Mouse (Mus musculus): ENCODE measurements around the gene Prune1.

Prune1 gene

GRCm38 (mm10) chr3:95276428-95276934 lies 5.4 kb downstream of the Prune1 start:
- no peak for DNase-seq

DNA sequence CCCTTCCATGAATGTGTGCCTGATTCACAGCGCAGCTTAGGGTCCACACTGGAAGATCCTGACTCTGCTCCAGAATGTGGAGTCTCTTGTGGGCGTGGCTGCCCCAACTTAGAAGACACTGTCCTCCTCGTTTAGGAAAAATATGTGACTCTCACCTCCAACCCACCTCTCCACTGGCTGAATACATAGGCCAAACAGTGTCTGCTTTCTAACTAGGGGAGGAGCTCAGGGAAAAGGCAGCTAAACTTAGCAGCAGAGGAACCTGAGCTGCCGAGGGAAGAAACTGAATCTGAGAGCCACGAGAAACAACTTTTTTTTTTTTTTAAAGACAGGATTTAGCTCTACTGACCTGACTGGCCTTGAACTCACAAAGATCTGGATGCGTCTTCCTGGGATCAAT lies 6.7 kb downstream of the Prune1 start:
- no peak for DNase-seq

DNA sequence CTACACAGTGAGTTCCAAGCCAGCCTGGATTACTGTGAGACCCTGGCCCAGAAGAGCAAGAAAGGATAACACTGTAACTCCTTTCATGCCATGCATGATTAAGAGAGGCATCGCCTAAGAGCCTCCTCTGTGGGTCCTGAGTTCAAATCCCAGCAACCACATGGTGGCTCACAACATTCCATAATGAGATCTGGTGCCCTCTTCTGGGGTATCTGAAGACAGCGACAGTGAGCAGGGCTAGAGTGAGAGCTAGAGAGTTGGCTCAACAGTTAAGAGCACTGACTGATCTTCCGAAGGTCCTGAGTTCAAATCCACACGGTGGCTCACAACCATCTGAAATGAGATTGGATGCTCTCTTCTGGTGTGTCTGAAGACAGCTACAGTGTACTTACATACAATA lies 7.4 kb downstream of the Prune1 start:
- no peak for DNase-seq

DNA sequence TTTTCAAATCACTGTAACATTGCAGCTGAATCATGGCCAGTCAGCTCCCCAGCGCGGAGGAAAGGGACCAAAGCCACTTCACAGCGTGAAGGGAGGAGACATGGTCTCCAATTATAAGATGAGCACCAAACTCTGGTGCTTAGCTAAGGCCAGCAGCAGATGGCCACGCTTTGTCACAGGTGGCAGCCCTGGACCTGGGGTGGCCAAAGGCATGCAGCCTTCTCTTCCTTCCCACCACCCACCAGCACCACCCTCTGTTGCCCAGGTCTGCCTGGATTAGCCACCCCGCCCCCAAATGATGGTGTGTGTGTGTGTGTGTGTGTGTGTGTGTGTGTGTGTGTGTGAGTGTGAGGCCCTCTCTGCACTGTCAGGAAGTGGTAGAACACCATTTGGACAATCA lies 8.4 kb downstream of the Prune1 start:
- DNase-seq = no peak

- DNase-seq = no peak
Measured at GRCm38 (mm10) chr3:95270766-95271364, 11.0 kb downstream of the Prune1 start.

DNA sequence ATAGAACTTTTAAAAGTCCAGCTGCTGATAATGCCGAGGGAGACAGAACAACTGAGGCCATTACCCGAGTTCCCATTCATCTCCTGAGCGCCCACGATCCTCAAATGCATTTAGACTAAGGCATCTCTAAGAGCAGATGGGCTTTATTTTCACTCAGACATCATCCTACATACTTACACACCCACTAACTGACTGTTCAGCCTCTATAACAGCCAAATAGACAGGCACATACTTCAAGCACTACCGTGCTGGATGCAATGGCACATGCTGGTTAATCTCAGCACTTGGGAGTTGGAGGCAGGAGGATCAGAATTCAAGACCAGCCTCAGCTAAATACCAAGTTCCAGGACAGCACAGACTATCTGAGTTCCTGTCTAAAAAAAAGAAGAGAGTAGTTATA lies 12.1 kb downstream of the Prune1 start:
- no peak for DNase-seq

DNA sequence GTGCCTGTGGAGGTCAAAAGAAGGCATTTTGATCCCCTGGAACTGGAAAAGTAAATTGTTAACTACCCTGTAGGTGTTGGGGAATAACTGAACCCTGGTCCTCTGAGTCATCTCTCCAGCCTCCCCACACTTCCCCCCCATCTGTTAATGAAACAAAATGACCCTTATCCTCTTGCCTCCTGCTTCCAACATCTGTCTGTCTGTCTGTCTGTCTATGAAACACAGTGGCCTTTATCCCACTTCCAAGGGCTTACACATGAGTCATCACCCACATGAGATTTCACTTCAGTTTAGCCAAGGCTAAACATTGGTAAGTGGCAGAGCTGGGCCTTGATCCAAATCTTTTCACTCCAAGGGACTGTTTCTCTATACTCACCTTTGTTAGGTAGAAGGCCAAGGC lies 14.0 kb downstream of the Prune1 start:
- peak in 1 of 2 experiments; percentile 42 for DNase-seq

GRCm38 (mm10) chr3:95266052-95266451 lies 15.8 kb downstream of the Prune1 start:
- DNase-seq = no peak

DNA sequence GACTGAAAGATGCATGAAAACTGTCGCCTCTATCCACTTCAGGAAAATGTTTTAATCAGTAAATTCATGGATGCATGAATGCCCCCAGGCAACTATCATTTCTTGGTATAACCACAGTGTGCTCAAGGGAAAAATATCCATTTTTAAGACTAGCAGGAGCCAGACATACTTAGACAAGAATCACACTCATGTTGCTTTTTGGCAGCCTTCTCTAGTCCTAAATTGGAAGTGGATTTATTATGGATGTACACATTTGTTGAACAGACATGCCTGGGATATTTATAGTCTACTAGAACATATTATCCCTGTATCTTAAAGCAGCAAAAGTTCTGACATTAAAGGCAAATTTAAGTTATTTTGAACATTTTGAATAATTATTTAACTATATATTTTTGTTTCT lies 17.2 kb downstream of the Prune1 start:
- no peak for DNase-seq

GRCm38 (mm10) chr3:95263089-95263739 lies 18.7 kb downstream of the Prune1 start:
- peak; percentile 91 to 93 for DNase-seq

GRCm38 (mm10) chr3:95261975-95262374 lies 19.9 kb downstream of the Prune1 start:
- DNase-seq = no peak

DNA sequence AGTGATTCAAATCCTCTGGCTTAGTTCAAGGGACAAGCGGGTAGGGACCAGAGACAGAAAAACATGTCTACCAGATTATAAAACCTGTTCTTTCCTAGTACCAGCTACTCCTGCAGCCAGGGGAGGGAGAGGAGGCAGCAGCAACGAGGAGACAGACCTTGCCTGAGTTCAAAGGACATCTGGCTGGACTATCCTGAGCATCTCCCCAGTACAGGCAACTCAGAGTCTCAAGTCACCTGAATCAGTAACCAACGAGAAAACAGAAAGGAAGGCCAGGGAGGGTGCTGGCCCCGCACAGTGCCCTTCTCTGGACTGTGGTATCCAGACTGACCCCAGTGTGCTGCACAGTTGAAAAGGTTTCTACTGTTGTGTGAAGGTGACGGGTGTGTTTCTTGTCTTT lies 24.9 kb downstream of the Prune1 start:
- DNase-seq = peak in 1 of 2 experiments; percentile 35

GRCm38 (mm10) chr3:95250783-95251424 lies 31.0 kb downstream of the Prune1 start, which contains the start of gene Bnipl:
TSS of gene Bnipl (minus strand) at chr3:95251193.
- DNase-seq = no peak

DNA sequence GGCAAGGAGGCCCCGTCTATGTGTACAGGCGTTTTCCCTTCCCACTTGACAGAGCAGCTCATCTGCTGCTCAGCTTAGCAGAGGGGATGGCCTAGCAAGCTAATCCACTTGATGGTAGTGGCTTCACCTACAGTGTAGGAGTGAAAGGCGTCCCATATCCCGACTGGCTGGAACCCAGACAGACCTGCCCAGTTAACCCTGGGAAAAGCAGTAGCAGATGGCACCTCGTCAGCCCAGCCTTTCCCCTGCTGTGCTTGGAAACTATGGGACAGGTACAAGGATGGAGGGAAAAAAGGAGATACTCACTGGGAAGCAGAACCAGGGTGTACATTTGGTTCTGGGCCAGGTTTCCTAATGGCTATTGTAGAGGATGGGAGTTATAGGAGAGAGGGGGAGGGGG lies 31.5 kb downstream of the Prune1 start:
- DNase-seq = no peak

- no peak for DNase-seq
Measured at GRCm38 (mm10) chr3:95247660-95248336, 34.1 kb downstream of the Prune1 start.

GRCm38 (mm10) chr3:95246465-95247231 lies 35.2 kb downstream of the Prune1 start:
- peak in 1 of 2 experiments; percentile 53 for DNase-seq

DNA sequence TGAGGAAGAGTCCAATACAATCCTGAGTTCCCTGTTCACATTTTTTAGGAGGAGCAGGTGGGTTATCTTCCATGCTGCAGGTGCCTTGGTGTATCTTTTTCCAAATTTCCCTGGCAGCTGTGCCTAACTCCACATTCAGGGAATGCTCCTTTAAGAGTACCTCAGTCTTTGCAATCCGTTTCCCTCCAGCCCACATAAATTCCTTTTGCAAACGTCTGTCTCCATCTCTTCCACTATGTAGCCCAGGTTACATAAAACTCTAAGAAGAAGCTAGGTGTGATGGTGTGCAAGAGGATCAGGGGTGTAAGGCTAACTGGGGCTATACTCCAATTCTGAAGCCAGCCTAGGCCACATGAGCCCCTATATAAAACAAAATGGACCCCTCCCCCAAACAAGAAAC lies 38.8 kb downstream of the Prune1 start:
- no peak for DNase-seq

- no peak for DNase-seq
Measured at GRCm38 (mm10) chr3:95241498-95241897, 40.4 kb downstream of the Prune1 start, which contains the start of gene Gm128. TSS of gene Gm128 (minus strand) at chr3:95241598.

- DNase-seq = no peak
Measured at GRCm38 (mm10) chr3:95240900-95241299, 41.0 kb downstream of the Prune1 start.

DNA sequence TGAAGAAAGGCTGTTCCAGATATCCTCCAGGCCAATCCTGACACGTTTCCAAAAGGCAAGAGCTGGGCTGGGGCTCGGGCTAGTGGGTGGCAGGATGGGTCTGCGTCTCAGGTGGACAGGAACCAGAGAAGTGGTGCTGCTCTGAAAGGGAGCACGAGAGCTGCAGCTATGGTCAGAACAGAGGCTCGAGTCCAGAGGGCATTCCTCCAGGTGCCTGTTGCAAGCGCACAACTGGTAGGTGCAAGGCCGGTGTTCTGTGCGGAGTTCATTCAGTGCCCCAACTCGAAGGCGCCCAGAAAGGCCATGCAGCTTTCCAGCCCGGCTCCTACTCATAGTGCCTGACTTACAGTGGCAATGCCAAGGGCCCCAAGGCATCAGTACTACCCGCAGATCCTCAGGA lies 41.9 kb downstream of the Prune1 start:
- no peak for DNase-seq

- DNase-seq = no peak
Measured at GRCm38 (mm10) chr3:95239022-95239421, 42.9 kb downstream of the Prune1 start.

- DNase-seq = no peak
Measured at GRCm38 (mm10) chr3:95237541-95238099, 44.3 kb downstream of the Prune1 start.

Measured in kidney, adult 8-10 months (tissue).